Mouse (Mus musculus): Measurements from ENCODE around the gene Ap1s3.

The Ap1s3 gene

GRCm38 (mm10) chr1:79680777-79681176 lies 9.0 kb upstream of the Ap1s3 start:
- ChIA-PET POLR2A (interaction anchor here in 1 of 4 experiments (1.0 kb wide), 1 partner anchor 10 kb away, joined by 3 read pairs; no protein-coding TSS in a partner anchor), CTCF (interaction anchor here in 2 of 4 experiments (0.6 kb wide), 2 partner anchors 9 to 57 kb away, joined by 3 to 7 read pairs; no protein-coding TSS in a partner anchor)

GRCm38 (mm10) chr1:79678117-79678684 lies 6.4 kb upstream of the Ap1s3 start:
- ChIA-PET POLR2A (no interaction called here), CTCF (interaction anchor here in 2 of 4 experiments (0.5 to 1.6 kb wide), 3 partner anchors 108 to 954 kb away, joined by 3 to 4 read pairs (median 3); no protein-coding TSS in a partner anchor)

- CTCF ChIA-PET = interaction anchor here in 1 of 4 experiments (0.7 kb wide), 1 partner anchor 107 kb away, joined by 3 read pairs; no protein-coding TSS in a partner anchor
- POLR2A ChIA-PET = interaction anchor here in 3 of 4 experiments (0.6 to 1.0 kb wide), 6 partner anchors 17 to 1139 kb away, joined by 3 to 6 read pairs (median 4); no protein-coding TSS in a partner anchor
Observed at GRCm38 (mm10) chr1:79675716-79676115, 3.9 kb upstream of the Ap1s3 start.

GRCm38 (mm10) chr1:79671196-79671542 lies 603 bp downstream of the Ap1s3 start:
- CTCF ChIA-PET = interaction anchor here in 2 of 4 experiments (0.5 to 1.6 kb wide), 2 partner anchors 12 kb away, joined by 3 to 6 read pairs; no protein-coding TSS in a partner anchor
- POLR2A ChIA-PET = interaction anchor here in 1 of 4 experiments (1.1 to 1.9 kb wide), 4 partner anchors 10 to 91 kb away, joined by 3 to 9 read pairs (median 6); no protein-coding TSS in a partner anchor

- ChIA-PET POLR2A (no interaction called here), CTCF (interaction anchor here in 1 of 4 experiments (0.5 kb wide), 1 partner anchor 614 kb away, joined by 5 read pairs; no protein-coding TSS in a partner anchor)
Observed at GRCm38 (mm10) chr1:79669419-79669974, 2.3 kb downstream of the Ap1s3 start.

GRCm38 (mm10) chr1:79664911-79665310 lies 6.9 kb downstream of the Ap1s3 start:
- ChIA-PET POLR2A (interaction anchor here in 1 of 4 experiments (1.0 to 1.1 kb wide), 2 partner anchors 9 kb away, joined by 3 to 4 read pairs; no protein-coding TSS in a partner anchor), CTCF (interaction anchor here in 1 of 4 experiments (0.6 kb wide), 1 partner anchor 755 kb away, joined by 4 read pairs; no protein-coding TSS in a partner anchor)

GRCm38 (mm10) chr1:79659598-79659997 lies 12.2 kb downstream of the Ap1s3 start:
- ChIA-PET POLR2A (interaction anchor here in 1 of 4 experiments (0.8 to 1.3 kb wide), 4 partner anchors 12 to 52 kb away, joined by 3 to 7 read pairs (median 4); partner anchors contain the start of gene Ap1s3), CTCF (no interaction called here)

GRCm38 (mm10) chr1:79657411-79657810 lies 14.4 kb downstream of the Ap1s3 start:
- POLR2A ChIA-PET = no interaction called here
- CTCF ChIA-PET = no interaction called here

- CTCF ChIA-PET = no interaction called here
Observed at GRCm38 (mm10) chr1:79655819-79656555, 15.8 kb downstream of the Ap1s3 start.

GRCm38 (mm10) chr1:79654948-79655347 lies 16.8 kb downstream of the Ap1s3 start:
- CTCF ChIA-PET = interaction anchor here in 1 of 4 experiments (0.6 kb wide), 1 partner anchor 66 kb away, joined by 4 read pairs; no protein-coding TSS in a partner anchor
- POLR2A ChIA-PET = no interaction called here

More at GRCm38 (mm10) chr1:79655819-79656555, 15.8 kb downstream of the Ap1s3 start:
- POLR2A ChIA-PET = interaction anchor here in 1 of 4 experiments (1.1 kb wide), 1 partner anchor 9 kb away, joined by 4 read pairs; no protein-coding TSS in a partner anchor

- ChIA-PET CTCF (no interaction called here), POLR2A (no interaction called here)
Observed at GRCm38 (mm10) chr1:79643411-79644110, 28.2 kb downstream of the Ap1s3 start.

GRCm38 (mm10) chr1:79642680-79643079 lies 29.1 kb downstream of the Ap1s3 start:
- ChIA-PET POLR2A (no interaction called here), CTCF (no interaction called here)

- POLR2A ChIA-PET = no interaction called here
- CTCF ChIA-PET = interaction anchor here in 1 of 4 experiments (0.7 kb wide), 1 partner anchor 917 kb away, joined by 3 read pairs; no protein-coding TSS in a partner anchor
Observed at GRCm38 (mm10) chr1:79641355-79641754, 30.4 kb downstream of the Ap1s3 start.

- CTCF ChIA-PET = no interaction called here
- POLR2A ChIA-PET = interaction anchor here in 1 of 4 experiments (1.6 to 2.1 kb wide), 2 partner anchors 26 to 32 kb away, joined by 3 to 4 read pairs; partner anchors contain the start of gene Ap1s3
Observed at GRCm38 (mm10) chr1:79640151-79640550, 31.6 kb downstream of the Ap1s3 start.

GRCm38 (mm10) chr1:79639683-79640082 lies 32.1 kb downstream of the Ap1s3 start:
- ChIA-PET POLR2A (interaction anchor here in 1 of 4 experiments (1.6 to 2.1 kb wide), 2 partner anchors 26 to 32 kb away, joined by 3 to 4 read pairs; partner anchors contain the start of gene Ap1s3), CTCF (no interaction called here)

- ChIA-PET POLR2A (interaction anchor here in 1 of 4 experiments (1.6 to 2.1 kb wide), 2 partner anchors 27 to 33 kb away, joined by 3 to 4 read pairs; partner anchors contain the start of gene Ap1s3), CTCF (no interaction called here)
Observed at GRCm38 (mm10) chr1:79639107-79639506, 32.7 kb downstream of the Ap1s3 start.

GRCm38 (mm10) chr1:79637768-79638167 lies 34.0 kb downstream of the Ap1s3 start:
- ChIA-PET CTCF (no interaction called here), POLR2A (no interaction called here)

GRCm38 (mm10) chr1:79631521-79631920 lies 40.3 kb downstream of the Ap1s3 start:
- ChIA-PET POLR2A (interaction anchor here in 1 of 4 experiments (0.9 kb wide), 1 partner anchor 42 kb away, joined by 3 read pairs; no protein-coding TSS in a partner anchor), CTCF (interaction anchor here in 1 of 4 experiments (0.5 kb wide), 1 partner anchor 52 kb away, joined by 11 read pairs; no protein-coding TSS in a partner anchor)
